Mouse (Mus musculus): ENCODE measurements around the gene Lrrc4b. TPM values are rescaled to one million over a fixed set of nuclear protein-coding genes. Genes with fewer than 3 reads are reported as not detected.

Lrrc4b gene
- polyA plus RNA-seq (2015; fragmentation: Nextera tagmentation; extraction: Ambion mirVana): 0.82 and 0.86 TPM in 2 replicates

GRCm38 (mm10) chr7:44428968-44429521 lies at the start of gene Lrrc4b:
TSS of gene Lrrc4b (plus strand) at chr7:44429018.
- Histone ChIP-seq H3K4me1 (replicated peaks) (0 out of 2 replicates have a peak, but pooled peaks cover 11% of the 10 kb centered on the region), H3K27me3 (replicated peaks) (peaks cover 60% of the 10 kb centered on the region), H3K4me3 (replicated peaks) (peak within 1 kb of the TSS; percentile 51), H3K36me3 (no peaks in the 10 kb centered on the region), H3K27ac (no peak within 1 kb of the TSS), H3K4me2 (replicated peaks) (peak within 1 kb of the TSS; percentile 83), H3K9ac (peak within 1 kb of the TSS; percentile 34; the same call in 1 of the 2 replicates), H3K9me3 (no peaks in the 10 kb centered on the region)
- WGBS: under 1% methylated on average over 43 of the region's 69 CpGs
- 0 out of 2 replicates have a peak, but pooled peaks have one; percentile 26 for ATAC-seq

- 74% methylated on average over 12 of the region's 12 CpGs for WGBS
- Histone ChIP-seq H3K27ac (no peak overlapping the region), H3K9me3 (no peaks in the 10 kb centered on the region), H3K36me3 (no peaks in the 10 kb centered on the region), H3K4me3 (replicated peaks) (no peak overlapping the region), H3K9ac (no peak overlapping the region), H3K4me2 (replicated peaks) (no peak overlapping the region), H3K27me3 (replicated peaks) (peaks cover 16% of the 10 kb centered on the region), H3K4me1 (replicated peaks) (peaks cover 4% of the 10 kb centered on the region)
- no peak for ATAC-seq
These were observed 46.3 kb upstream of the Lrrc4b start for GRCm38 (mm10) chr7:44382541-44382940.

- H3K4me1 ChIP-seq (replicated peaks): peaks cover 4% of the 10 kb centered on the region; the same call in 1 of the 2 replicates
- no peaks in the 10 kb centered on the region for H3K36me3 ChIP-seq
- 2% methylated on average over 29 of the region's 33 CpGs for WGBS
- peak; percentile 92 for ATAC-seq
- H3K9ac ChIP-seq: peak within 1 kb of the TSS; percentile 46
- peak within 1 kb of the TSS; percentile 44 for H3K4me3 ChIP-seq (replicated peaks)
- no peak within 1 kb of the TSS for H3K27ac ChIP-seq
- H3K27me3 ChIP-seq (replicated peaks): peaks cover 24% of the 10 kb centered on the region
- H3K4me2 ChIP-seq (replicated peaks): peak within 1 kb of the TSS; percentile 94
- no peaks in the 10 kb centered on the region for H3K9me3 ChIP-seq
These were observed 44.7 kb upstream of the Lrrc4b start, which contains the start of gene Syt3 for GRCm38 (mm10) chr7:44383980-44384715. TSS of gene Syt3 (plus strand) at chr7:44384102.

- Histone ChIP-seq H3K36me3 (no peaks in the 10 kb centered on the region), H3K9ac (peak overlapping the region; percentile 46), H3K4me1 (replicated peaks) (peaks cover 4% of the 10 kb centered on the region; the same call in 1 of the 2 replicates), H3K27ac (no peak overlapping the region), H3K4me2 (replicated peaks) (peak overlapping the region; percentile 94), H3K9me3 (no peaks in the 10 kb centered on the region), H3K27me3 (replicated peaks) (peaks cover 24% of the 10 kb centered on the region), H3K4me3 (replicated peaks) (peak overlapping the region; percentile 44)
- peak; percentile 72 for ATAC-seq
- WGBS: under 1% methylated on average over 15 of the region's 17 CpGs
These were observed 44.1 kb upstream of the Lrrc4b start for GRCm38 (mm10) chr7:44384716-44385059.

- Histone ChIP-seq H3K36me3 (no peaks in the 10 kb centered on the region), H3K27me3 (replicated peaks) (peaks cover 24% of the 10 kb centered on the region), H3K4me3 (replicated peaks) (peak within 1 kb of the TSS; percentile 44), H3K4me1 (replicated peaks) (peaks cover 4% of the 10 kb centered on the region; the same call in 1 of the 2 replicates), H3K27ac (no peak within 1 kb of the TSS), H3K9ac (peak within 1 kb of the TSS; percentile 46), H3K9me3 (no peaks in the 10 kb centered on the region), H3K4me2 (replicated peaks) (peak within 1 kb of the TSS; percentile 94)
- 77% methylated on average over 12 of the region's 12 CpGs for WGBS
- ATAC-seq: no peak
These were observed 43.1 kb upstream of the Lrrc4b start, which contains the start of gene 1700008O03Rik for GRCm38 (mm10) chr7:44385720-44386119. TSS of gene 1700008O03Rik (minus strand) at chr7:44385820.

- ATAC-seq: no peak
- 82% methylated on average over 4 of the region's 4 CpGs for WGBS
These were observed 37.0 kb upstream of the Lrrc4b start for GRCm38 (mm10) chr7:44391831-44392230.

GRCm38 (mm10) chr7:44392341-44392740 lies 36.5 kb upstream of the Lrrc4b start:
- Histone ChIP-seq H3K36me3 (no peaks in the 10 kb centered on the region), H3K9me3 (no peaks in the 10 kb centered on the region), H3K4me3 (replicated peaks) (no peak overlapping the region), H3K9ac (no peak overlapping the region), H3K27ac (no peak overlapping the region), H3K27me3 (replicated peaks) (peaks cover 8% of the 10 kb centered on the region), H3K4me1 (replicated peaks) (no peaks in the 10 kb centered on the region), H3K4me2 (replicated peaks) (no peak overlapping the region)
- ATAC-seq: no peak
- WGBS: 82% methylated on average over 14 of the region's 14 CpGs

More at GRCm38 (mm10) chr7:44391831-44392230, 37.0 kb upstream of the Lrrc4b start:
- Histone ChIP-seq H3K9me3 (no peaks in the 10 kb centered on the region), H3K27ac (no peak overlapping the region), H3K4me2 (replicated peaks) (no peak overlapping the region), H3K36me3 (no peaks in the 10 kb centered on the region), H3K27me3 (replicated peaks) (peaks cover 8% of the 10 kb centered on the region), H3K4me1 (replicated peaks) (no peaks in the 10 kb centered on the region), H3K4me3 (replicated peaks) (no peak overlapping the region), H3K9ac (no peak overlapping the region)

GRCm38 (mm10) chr7:44393284-44393683 lies 35.5 kb upstream of the Lrrc4b start:
- Histone ChIP-seq H3K4me3 (replicated peaks) (no peak overlapping the region), H3K36me3 (no peaks in the 10 kb centered on the region), H3K9ac (no peak overlapping the region), H3K27ac (no peak overlapping the region), H3K9me3 (no peaks in the 10 kb centered on the region), H3K4me1 (replicated peaks) (no peaks in the 10 kb centered on the region), H3K27me3 (replicated peaks) (no peaks in the 10 kb centered on the region), H3K4me2 (replicated peaks) (no peak overlapping the region)
- ATAC-seq: no peak
- WGBS: 88% methylated on average over 17 of the region's 17 CpGs

GRCm38 (mm10) chr7:44398570-44398969 lies 30.2 kb upstream of the Lrrc4b start:
- Histone ChIP-seq H3K4me1 (replicated peaks) (no peaks in the 10 kb centered on the region), H3K4me3 (replicated peaks) (no peak overlapping the region), H3K27me3 (replicated peaks) (no peaks in the 10 kb centered on the region), H3K9ac (no peak overlapping the region), H3K27ac (no peak overlapping the region), H3K9me3 (no peaks in the 10 kb centered on the region), H3K36me3 (no peaks in the 10 kb centered on the region), H3K4me2 (replicated peaks) (no peak overlapping the region)
- peak; percentile 77 for ATAC-seq
- WGBS: 13% methylated on average over 3 of the region's 3 CpGs

- Histone ChIP-seq H3K36me3 (no peaks in the 10 kb centered on the region), H3K4me1 (replicated peaks) (no peaks in the 10 kb centered on the region), H3K9me3 (no peaks in the 10 kb centered on the region), H3K27me3 (replicated peaks) (no peaks in the 10 kb centered on the region), H3K4me2 (replicated peaks) (no peak overlapping the region), H3K9ac (no peak overlapping the region), H3K4me3 (replicated peaks) (no peak overlapping the region), H3K27ac (no peak overlapping the region)
- WGBS: 68% methylated on average over 6 of the region's 6 CpGs
- no peak for ATAC-seq
These were observed 27.1 kb upstream of the Lrrc4b start for GRCm38 (mm10) chr7:44401673-44402072.

- peak overlapping the region; percentile 19 for H3K4me3 ChIP-seq (replicated peaks)
- H3K4me1 ChIP-seq (replicated peaks): no peaks in the 10 kb centered on the region
- H3K4me2 ChIP-seq (replicated peaks): peak overlapping the region; percentile 58
- 2% methylated on average over 27 of the region's 27 CpGs for WGBS
- no peaks in the 10 kb centered on the region for H3K36me3 ChIP-seq
- peak; percentile 97 for ATAC-seq
- H3K9ac ChIP-seq: no peak overlapping the region
- no peaks in the 10 kb centered on the region for H3K9me3 ChIP-seq
- H3K27me3 ChIP-seq (replicated peaks): no peaks in the 10 kb centered on the region
- H3K27ac ChIP-seq: no peak overlapping the region
These were observed 23.3 kb upstream of the Lrrc4b start for GRCm38 (mm10) chr7:44405346-44406014.

GRCm38 (mm10) chr7:44406015-44406355 lies 22.8 kb upstream of the Lrrc4b start:
- no peak for ATAC-seq
- H3K4me3 ChIP-seq (replicated peaks): peak overlapping the region; percentile 19
- H3K9ac ChIP-seq: no peak overlapping the region
- H3K9me3 ChIP-seq: no peaks in the 10 kb centered on the region
- no peaks in the 10 kb centered on the region for H3K4me1 ChIP-seq (replicated peaks)
- H3K27me3 ChIP-seq (replicated peaks): no peaks in the 10 kb centered on the region
- WGBS: 3% methylated on average over 5 of the region's 5 CpGs
- no peak overlapping the region for H3K27ac ChIP-seq
- H3K36me3 ChIP-seq: no peaks in the 10 kb centered on the region
- peak overlapping the region; percentile 58 for H3K4me2 ChIP-seq (replicated peaks)

All from intestine, embryonic 15.5 days (tissue).